Mouse (Mus musculus): ENCODE data around the gene Flvcr1. TPM values are rescaled to one million over a fixed set of nuclear protein-coding genes. Genes with fewer than 3 reads are reported as not detected.

The Flvcr1 gene
- polyA plus RNA-seq (2015; fragmentation: Nextera tagmentation; extraction: Ambion mirVana): 7.8 and 7.9 TPM in 2 replicates

DNA sequence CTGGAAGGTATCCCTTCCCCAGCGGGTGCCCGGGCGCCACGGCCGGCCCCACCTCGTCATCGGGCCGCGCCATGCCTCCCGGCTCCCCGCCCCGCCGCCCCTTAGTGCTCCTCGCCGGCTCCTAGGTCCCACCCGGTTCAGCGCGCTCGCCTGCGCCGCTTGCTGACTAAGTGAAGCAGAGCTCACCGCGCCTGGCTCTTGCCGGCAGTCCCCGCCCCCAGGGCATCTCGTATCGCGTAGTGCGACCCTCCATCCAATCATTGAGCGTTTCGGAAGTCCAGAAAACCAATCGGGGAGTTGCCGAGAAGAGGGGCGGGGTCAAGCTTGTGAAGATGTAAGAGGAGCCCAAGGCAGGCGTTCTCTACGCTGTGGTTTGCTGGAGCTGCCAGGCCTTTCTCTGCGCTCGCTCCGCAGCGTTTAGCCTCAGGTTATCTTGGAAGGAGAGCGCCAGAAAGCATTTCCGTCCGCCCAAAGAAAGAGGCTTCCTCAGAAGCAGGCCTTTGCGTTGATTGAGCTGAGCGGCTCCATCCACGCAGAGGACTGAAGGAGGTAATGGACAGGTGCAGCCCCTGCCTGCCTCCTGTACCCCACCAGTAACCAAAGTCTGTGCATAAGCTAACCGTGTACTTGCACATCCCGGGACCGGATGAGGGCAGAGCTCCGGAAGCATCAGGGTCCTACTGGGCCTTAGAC lies at the start of gene Flvcr1:
Gene Flvcr1, minus strand, starts transcription at position 138 of the 693 bp plus-strand sequence.
- ATAC-seq: peak; percentile 99
- peak within 1 kb of the TSS; percentile 71 for H3K4me3 ChIP-seq (ENCODE audit: low read depth, low read length)
- no peaks in the 10 kb centered on the region for H3K36me3 ChIP-seq (ENCODE audit: insufficient read depth, low read length)
- no peak for TF ChIP-seq EP300 (IDR thresholded peaks at IDR 0.05)
- TF ChIP-seq CTCF (IDR thresholded peaks at IDR 0.05): peak; percentile 62
- peak; percentile 100 for DNase-seq (ENCODE audit: low spot score)
- under 1% methylated on average over 39 of the region's 50 CpGs for WGBS
- H3K9me3 ChIP-seq (ENCODE audit: low read length): no peaks in the 10 kb centered on the region
- peak within 1 kb of the TSS; percentile 83 for H3K27ac ChIP-seq (ENCODE audit: low read length)
- peaks cover 14% of the 10 kb centered on the region; the same call in 1 of the 2 replicates for H3K4me1 ChIP-seq (ENCODE audit: insufficient read depth, low read depth, low read length)
- peak within 1 kb of the TSS; percentile 90 for H3K4me2 ChIP-seq (replicated peaks; ENCODE audit: low read depth, low read length)
- no peaks in the 10 kb centered on the region for H3K27me3 ChIP-seq (replicated peaks; ENCODE audit: insufficient read depth, low read length)
- H3K9ac ChIP-seq (replicated peaks; ENCODE audit: low read depth): peak within 1 kb of the TSS; percentile 62

DNA sequence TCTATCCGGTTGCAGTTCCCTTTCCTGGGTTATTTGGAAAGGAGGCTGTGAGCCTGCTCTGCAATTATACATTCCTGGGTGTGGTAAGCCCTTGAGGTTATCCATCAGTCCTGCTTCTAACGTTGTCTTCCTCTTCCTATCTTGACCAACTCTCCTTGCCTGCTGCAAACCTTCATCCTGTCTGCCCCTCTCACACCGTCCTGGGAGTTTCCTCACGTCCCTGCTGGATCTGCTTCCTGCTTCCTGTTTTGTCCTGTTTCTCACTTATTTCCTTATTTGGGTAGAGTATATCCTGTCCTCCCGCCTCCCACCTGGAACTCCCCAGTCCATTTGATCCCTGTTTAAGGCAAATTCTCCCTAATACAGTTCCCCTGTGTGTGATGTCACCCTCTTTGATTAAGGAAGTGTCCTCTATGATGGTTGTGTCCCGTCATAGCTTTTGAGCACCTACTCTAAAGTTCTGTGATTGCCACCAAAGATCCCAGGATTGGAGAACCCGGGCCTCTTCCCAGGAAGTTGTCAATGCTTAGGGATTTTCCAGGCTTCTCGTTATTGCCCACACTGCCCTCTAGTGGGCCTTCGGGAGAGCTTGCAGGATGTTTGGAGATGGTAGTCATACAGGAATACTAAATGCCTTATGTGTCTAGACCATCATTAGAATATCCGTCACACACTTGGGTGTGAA lies 49.4 kb upstream of the Flvcr1 start:
- no peaks in the 10 kb centered on the region for H3K9me3 ChIP-seq (ENCODE audit: low read length)
- DNase-seq (ENCODE audit: low spot score) (peak; percentile 91), ATAC-seq (peak; percentile 83)
- H3K4me1 ChIP-seq (ENCODE audit: insufficient read depth, low read depth, low read length): no peaks in the 10 kb centered on the region
- H3K36me3 ChIP-seq (ENCODE audit: insufficient read depth, low read length): no peaks in the 10 kb centered on the region
- H3K4me2 ChIP-seq (replicated peaks; ENCODE audit: low read depth, low read length): peak overlapping the region; percentile 33
- TF ChIP-seq CTCF (IDR thresholded peaks at IDR 0.05): peak; percentile 87
- no peak for TF ChIP-seq EP300 (IDR thresholded peaks at IDR 0.05)
- no peaks in the 10 kb centered on the region for H3K27me3 ChIP-seq (replicated peaks; ENCODE audit: insufficient read depth, low read length)
- H3K9ac ChIP-seq (replicated peaks; ENCODE audit: low read depth): no peak overlapping the region
- WGBS: 40% methylated on average over 10 of the region's 10 CpGs
- H3K4me3 ChIP-seq (ENCODE audit: low read depth, low read length): no peak overlapping the region
- H3K27ac ChIP-seq (ENCODE audit: low read length): peak overlapping the region; percentile 54

DNA sequence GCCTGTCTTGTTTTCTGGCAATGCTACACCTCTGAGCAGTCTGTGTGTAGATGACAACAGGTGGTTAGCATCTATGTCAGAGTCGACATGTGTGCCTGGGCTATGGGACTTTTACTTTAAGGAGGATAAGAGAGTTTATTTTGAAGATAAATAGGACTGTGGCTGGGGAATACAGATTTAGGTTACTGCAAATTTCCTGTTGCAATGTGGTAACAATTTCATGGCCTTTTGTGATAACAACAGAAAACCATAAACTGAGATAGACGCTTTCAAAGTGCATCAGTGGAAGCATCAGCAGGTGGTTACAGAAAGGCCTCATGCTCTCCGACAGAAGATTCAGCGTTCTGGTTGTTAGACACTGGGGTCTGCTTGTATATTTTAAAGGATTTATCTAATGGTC lies 47.5 kb upstream of the Flvcr1 start:
- Histone ChIP-seq H3K4me2 (replicated peaks; ENCODE audit: low read depth, low read length) (no peak overlapping the region), H3K27me3 (replicated peaks; ENCODE audit: insufficient read depth, low read length) (no peaks in the 10 kb centered on the region), H3K4me1 (ENCODE audit: insufficient read depth, low read depth, low read length) (no peaks in the 10 kb centered on the region), H3K27ac (ENCODE audit: low read length) (no peak overlapping the region), H3K4me3 (ENCODE audit: low read depth, low read length) (no peak overlapping the region), H3K9me3 (ENCODE audit: low read length) (no peaks in the 10 kb centered on the region), H3K9ac (replicated peaks; ENCODE audit: low read depth) (no peak overlapping the region), H3K36me3 (ENCODE audit: insufficient read depth, low read length) (no peaks in the 10 kb centered on the region)
- TF ChIP-seq EP300 (IDR thresholded peaks at IDR 0.05): no peak
- TF ChIP-seq CTCF (IDR thresholded peaks at IDR 0.05): no peak
- ATAC-seq (no peak), DNase-seq (ENCODE audit: low spot score) (no peak)
- 83% methylated on average over 4 of the region's 4 CpGs for WGBS

- DNase-seq (ENCODE audit: low spot score): peak; percentile 63
- no peaks in the 10 kb centered on the region for H3K9me3 ChIP-seq (ENCODE audit: low read length)
- ATAC-seq: 0 out of 2 replicates have a peak, but pooled peaks have one; percentile 34
- no peaks in the 10 kb centered on the region for H3K4me1 ChIP-seq (ENCODE audit: insufficient read depth, low read depth, low read length)
- H3K36me3 ChIP-seq (ENCODE audit: insufficient read depth, low read length): no peaks in the 10 kb centered on the region
- WGBS: 36% methylated on average over 6 of the region's 6 CpGs
- H3K27me3 ChIP-seq (replicated peaks; ENCODE audit: insufficient read depth, low read length): no peaks in the 10 kb centered on the region
- TF ChIP-seq CTCF (IDR thresholded peaks at IDR 0.05) (no peak), EP300 (IDR thresholded peaks at IDR 0.05) (no peak)
- no peak overlapping the region for H3K27ac ChIP-seq (ENCODE audit: low read length)
- H3K9ac ChIP-seq (replicated peaks; ENCODE audit: low read depth): no peak overlapping the region
- no peak overlapping the region for H3K4me2 ChIP-seq (replicated peaks; ENCODE audit: low read depth, low read length)
- H3K4me3 ChIP-seq (ENCODE audit: low read depth, low read length): no peak overlapping the region
Measured at GRCm38 (mm10) chr1:191073001-191073400, 47.0 kb upstream of the Flvcr1 start.

DNA sequence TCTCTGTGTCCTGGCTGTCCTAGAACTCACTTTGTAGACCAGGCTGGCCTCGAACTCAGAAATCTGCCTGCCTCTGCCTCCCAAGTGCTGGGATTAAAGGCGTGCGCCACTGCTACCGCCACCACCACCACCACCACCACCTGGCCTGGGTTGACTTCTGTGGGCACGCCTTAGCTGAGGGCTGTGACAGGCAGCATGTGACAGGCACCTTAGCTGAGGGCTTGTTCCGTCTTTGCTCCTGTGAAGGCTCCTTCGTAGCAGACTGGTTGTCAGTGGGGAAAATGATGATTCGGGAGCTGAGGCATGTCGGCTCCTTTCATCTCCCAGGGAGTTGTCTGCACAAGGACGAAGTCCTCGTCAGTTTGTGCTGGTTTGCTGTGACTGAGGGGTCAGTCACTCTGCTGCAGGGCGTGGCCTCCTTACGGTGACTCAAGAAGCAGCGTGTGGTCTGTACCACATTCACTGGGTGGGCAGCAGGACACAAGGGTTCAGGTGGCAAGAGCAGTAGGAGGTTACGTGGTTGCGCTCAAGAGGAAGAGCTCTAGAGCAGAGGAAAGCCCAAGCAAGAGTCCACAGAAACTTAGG lies 46.5 kb upstream of the Flvcr1 start:
- Histone ChIP-seq H3K4me2 (replicated peaks; ENCODE audit: low read depth, low read length) (no peak overlapping the region), H3K27ac (ENCODE audit: low read length) (no peak overlapping the region), H3K36me3 (ENCODE audit: insufficient read depth, low read length) (no peaks in the 10 kb centered on the region), H3K4me1 (ENCODE audit: insufficient read depth, low read depth, low read length) (no peaks in the 10 kb centered on the region), H3K9ac (replicated peaks; ENCODE audit: low read depth) (no peak overlapping the region), H3K27me3 (replicated peaks; ENCODE audit: insufficient read depth, low read length) (no peaks in the 10 kb centered on the region), H3K4me3 (ENCODE audit: low read depth, low read length) (no peak overlapping the region), H3K9me3 (ENCODE audit: low read length) (no peaks in the 10 kb centered on the region)
- no peak for DNase-seq (ENCODE audit: low spot score)
- TF ChIP-seq CTCF (IDR thresholded peaks at IDR 0.05) (no peak), EP300 (IDR thresholded peaks at IDR 0.05) (no peak)
- ATAC-seq: no peak
- WGBS: 80% methylated on average over 16 of the region's 16 CpGs

- Histone ChIP-seq H3K4me2 (replicated peaks; ENCODE audit: low read depth, low read length) (no peak overlapping the region), H3K4me3 (ENCODE audit: low read depth, low read length) (no peak overlapping the region), H3K4me1 (ENCODE audit: insufficient read depth, low read depth, low read length) (no peaks in the 10 kb centered on the region), H3K9ac (replicated peaks; ENCODE audit: low read depth) (no peak overlapping the region), H3K36me3 (ENCODE audit: insufficient read depth, low read length) (no peaks in the 10 kb centered on the region), H3K27me3 (replicated peaks; ENCODE audit: insufficient read depth, low read length) (no peaks in the 10 kb centered on the region), H3K27ac (ENCODE audit: low read length) (no peak overlapping the region), H3K9me3 (ENCODE audit: low read length) (no peaks in the 10 kb centered on the region)
- 83% methylated on average over 6 of the region's 6 CpGs for WGBS
- ATAC-seq (no peak), DNase-seq (ENCODE audit: low spot score) (no peak)
- no peak for TF ChIP-seq CTCF (IDR thresholded peaks at IDR 0.05)
- TF ChIP-seq EP300 (IDR thresholded peaks at IDR 0.05): no peak
Measured at GRCm38 (mm10) chr1:191071613-191072012, 45.7 kb upstream of the Flvcr1 start.

Measured in lung, postnatal 0 days (tissue).